Mouse (Mus musculus): ENCODE data around the gene Slc2a13.

The Slc2a13 gene

DNA sequence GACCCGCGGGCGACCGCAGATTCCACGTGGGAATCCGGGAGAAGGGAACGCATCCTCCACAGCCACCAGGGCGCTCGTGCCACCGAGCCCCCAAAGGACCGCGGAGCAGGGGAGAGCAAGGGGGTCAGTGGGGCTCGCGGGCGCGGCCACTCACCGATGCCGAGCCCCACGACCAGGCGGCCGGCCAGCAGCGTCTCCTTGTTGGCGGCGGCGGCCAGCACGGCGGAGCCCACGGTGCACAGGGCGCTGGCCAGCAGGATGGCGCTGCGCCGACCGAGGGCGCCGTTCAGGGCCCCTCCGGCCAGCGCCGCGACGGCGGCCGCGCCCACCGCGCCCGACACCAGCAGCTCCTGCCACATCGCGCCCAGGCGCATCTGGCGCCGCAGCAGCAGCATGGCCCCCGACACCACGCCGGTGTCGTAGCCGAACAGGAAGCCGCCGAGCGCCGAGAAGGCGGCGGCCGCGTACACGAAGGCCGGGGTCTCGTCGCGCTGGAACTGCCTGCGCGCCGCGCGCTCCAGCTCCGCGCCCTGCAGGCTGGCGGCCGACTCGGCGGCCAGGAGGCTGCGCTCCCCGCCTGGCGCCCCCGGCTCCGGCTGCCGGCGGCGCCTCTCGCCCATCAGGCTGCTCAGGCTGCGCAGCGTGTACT lies 516 bp downstream of the Slc2a13 start:
- no peaks in the 10 kb centered on the region for H3K9me3 ChIP-seq (ENCODE audit: low read length)
- no peak for TF ChIP-seq POU5F1 (IDR thresholded peaks at IDR 0.05; ENCODE audit: borderline replicate concordance, low read length)

GRCm38 (mm10) chr15:91571981-91572380 lies 1.1 kb downstream of the Slc2a13 start:
- TF ChIP-seq CTCF (conservative IDR thresholded peaks at IDR 0.05; ENCODE audit: low read length): no peak
- TF ChIP-seq NANOG (IDR thresholded peaks at IDR 0.05; ENCODE audit: borderline replicate concordance, low read length): no peak
- TF ChIP-seq POU5F1 (IDR thresholded peaks at IDR 0.05; ENCODE audit: borderline replicate concordance, low read length): no peak
- peaks cover 38% of the 10 kb centered on the region for H3K27me3 ChIP-seq (ENCODE audit: insufficient read depth, low read length)
- H3K9me3 ChIP-seq (ENCODE audit: low read length): no peaks in the 10 kb centered on the region

More for the DNA sequence above, 516 bp downstream of the Slc2a13 start:
- Histone ChIP-seq H3K36me3 (ENCODE audit: insufficient read depth, low read length) (no peaks in the 10 kb centered on the region), H3K4me1 (replicated peaks; ENCODE audit: low read depth, low read length) (peaks cover 15% of the 10 kb centered on the region), H3K27me3 (ENCODE audit: insufficient read depth, low read length) (peaks cover 38% of the 10 kb centered on the region), H3K4me3 (replicated peaks; ENCODE audit: low read length) (peak overlapping the region; percentile 88)

GRCm38 (mm10) chr15:91566784-91567183 lies 6.3 kb downstream of the Slc2a13 start:
- no peaks in the 10 kb centered on the region for H3K36me3 ChIP-seq (ENCODE audit: insufficient read depth, low read length)
- peaks cover under 1% of the 10 kb centered on the region; the same call in 1 of the 2 replicates for H3K4me1 ChIP-seq (replicated peaks; ENCODE audit: low read depth, low read length)
- TF ChIP-seq POU5F1 (IDR thresholded peaks at IDR 0.05; ENCODE audit: borderline replicate concordance, low read length) (no peak), CTCF (conservative IDR thresholded peaks at IDR 0.05; ENCODE audit: low read length) (no peak), NANOG (IDR thresholded peaks at IDR 0.05; ENCODE audit: borderline replicate concordance, low read length) (no peak)
- no peak overlapping the region for H3K4me3 ChIP-seq (replicated peaks; ENCODE audit: low read length)
- H3K27me3 ChIP-seq (ENCODE audit: insufficient read depth, low read length): peaks cover 31% of the 10 kb centered on the region
- no peaks in the 10 kb centered on the region for H3K9me3 ChIP-seq (ENCODE audit: low read length)

More at GRCm38 (mm10) chr15:91571981-91572380, 1.1 kb downstream of the Slc2a13 start:
- Histone ChIP-seq H3K36me3 (ENCODE audit: insufficient read depth, low read length) (no peaks in the 10 kb centered on the region), H3K4me1 (replicated peaks; ENCODE audit: low read depth, low read length) (peaks cover 15% of the 10 kb centered on the region), H3K4me3 (replicated peaks; ENCODE audit: low read length) (peak overlapping the region; percentile 88)

DNA sequence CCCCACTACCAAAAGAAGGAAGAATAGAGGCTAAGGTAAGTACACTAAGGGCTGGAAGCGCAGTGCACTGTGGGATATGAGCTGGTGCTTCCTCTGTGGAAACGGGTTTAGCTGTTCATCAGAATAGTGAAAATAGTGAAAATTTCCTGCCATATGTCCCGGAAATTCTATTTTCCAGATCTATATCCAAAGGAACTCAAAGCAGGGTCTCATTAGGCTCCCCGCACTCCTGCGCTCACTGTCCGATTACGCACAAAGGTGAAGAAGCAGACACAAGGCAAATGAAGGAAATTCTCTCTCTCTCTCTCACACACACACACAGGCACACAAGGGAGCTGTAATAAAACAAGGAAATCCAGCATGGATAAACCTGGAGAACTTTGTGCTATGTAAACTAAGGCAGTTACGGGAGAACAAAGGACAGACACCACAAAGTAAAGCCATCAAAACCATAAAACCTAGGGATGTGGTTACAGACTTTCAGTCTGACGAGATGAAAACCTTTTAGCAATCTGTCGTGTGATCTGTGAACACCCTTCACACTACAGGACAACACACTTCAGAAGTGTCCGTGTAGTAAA lies 7.9 kb downstream of the Slc2a13 start:
- no peaks in the 10 kb centered on the region for H3K9me3 ChIP-seq (ENCODE audit: low read length)
- H3K36me3 ChIP-seq (ENCODE audit: insufficient read depth, low read length): no peaks in the 10 kb centered on the region
- peaks cover 16% of the 10 kb centered on the region for H3K27me3 ChIP-seq (ENCODE audit: insufficient read depth, low read length)
- no peak overlapping the region for H3K4me3 ChIP-seq (replicated peaks; ENCODE audit: low read length)
- TF ChIP-seq NANOG (IDR thresholded peaks at IDR 0.05; ENCODE audit: borderline replicate concordance, low read length): no peak
- TF ChIP-seq CTCF (conservative IDR thresholded peaks at IDR 0.05; ENCODE audit: low read length): no peak
- no peak for TF ChIP-seq POU5F1 (IDR thresholded peaks at IDR 0.05; ENCODE audit: borderline replicate concordance, low read length)
- H3K4me1 ChIP-seq (replicated peaks; ENCODE audit: low read depth, low read length): no peaks in the 10 kb centered on the region

DNA sequence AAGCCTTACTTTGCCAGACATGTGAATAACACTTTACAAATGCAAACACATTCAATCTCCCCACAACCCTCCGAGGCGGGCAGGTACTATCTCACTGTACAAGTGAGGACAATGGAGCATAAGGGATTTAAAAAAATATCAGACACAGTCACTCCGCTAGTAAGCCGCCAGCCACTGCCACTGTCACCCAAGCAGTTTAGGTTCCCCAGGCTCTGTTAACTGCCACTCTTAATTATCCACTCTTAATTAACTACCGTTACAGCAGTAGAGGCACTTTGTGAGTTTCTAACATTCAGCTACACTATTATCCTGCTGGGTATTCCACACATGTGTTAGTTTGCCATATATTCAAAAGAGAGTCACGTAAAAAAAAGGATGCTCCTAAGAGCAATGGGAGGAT lies 11.3 kb downstream of the Slc2a13 start:
- no peaks in the 10 kb centered on the region for H3K36me3 ChIP-seq (ENCODE audit: insufficient read depth, low read length)
- H3K9me3 ChIP-seq (ENCODE audit: low read length): no peaks in the 10 kb centered on the region
- H3K27me3 ChIP-seq (ENCODE audit: insufficient read depth, low read length): 0 out of 2 replicates have a peak, but pooled peaks cover 3% of the 10 kb centered on the region
- H3K4me3 ChIP-seq (replicated peaks; ENCODE audit: low read length): no peak overlapping the region
- H3K4me1 ChIP-seq (replicated peaks; ENCODE audit: low read depth, low read length): no peaks in the 10 kb centered on the region
- TF ChIP-seq POU5F1 (IDR thresholded peaks at IDR 0.05; ENCODE audit: borderline replicate concordance, low read length) (no peak), CTCF (conservative IDR thresholded peaks at IDR 0.05; ENCODE audit: low read length) (no peak), NANOG (IDR thresholded peaks at IDR 0.05; ENCODE audit: borderline replicate concordance, low read length) (no peak)

GRCm38 (mm10) chr15:91555336-91555736 lies 17.7 kb downstream of the Slc2a13 start:
- Histone ChIP-seq H3K36me3 (ENCODE audit: insufficient read depth, low read length) (no peaks in the 10 kb centered on the region), H3K9me3 (ENCODE audit: low read length) (no peaks in the 10 kb centered on the region)
- TF ChIP-seq POU5F1 (IDR thresholded peaks at IDR 0.05; ENCODE audit: borderline replicate concordance, low read length) (no peak), CTCF (conservative IDR thresholded peaks at IDR 0.05; ENCODE audit: low read length) (no peak), NANOG (IDR thresholded peaks at IDR 0.05; ENCODE audit: borderline replicate concordance, low read length) (no peak)

DNA sequence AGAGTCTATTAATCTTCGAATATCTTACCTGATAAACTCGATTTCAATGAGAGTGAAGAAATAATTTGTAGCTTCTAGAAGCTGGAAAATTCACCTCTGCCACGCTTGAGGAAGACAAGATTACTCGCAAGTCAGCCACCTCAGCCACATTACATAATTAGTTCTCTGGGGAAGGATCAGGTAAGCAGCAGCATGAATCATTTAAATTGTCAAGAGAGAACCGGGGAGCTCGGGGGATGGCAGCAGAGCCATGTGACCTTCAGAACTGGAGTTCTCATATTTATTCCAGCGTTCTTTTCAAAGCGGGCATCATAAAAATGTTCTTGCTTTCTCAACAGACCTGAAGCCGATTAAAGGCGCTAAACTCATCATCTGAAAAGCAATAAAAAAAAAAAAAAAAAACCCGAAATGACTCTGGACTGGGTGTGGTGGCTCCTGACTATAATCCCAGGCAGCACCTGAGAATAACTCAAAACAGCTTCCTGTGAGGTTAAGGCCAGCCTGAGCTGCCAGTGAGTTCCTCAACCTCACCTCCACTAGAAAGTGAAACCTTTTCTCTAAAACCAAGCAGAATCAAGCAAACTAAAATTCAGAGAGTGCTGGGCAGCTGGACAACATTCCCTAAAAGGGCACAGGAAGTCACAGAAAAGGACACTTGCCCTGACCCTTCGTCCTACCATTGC lies 24.3 kb downstream of the Slc2a13 start:
- no peaks in the 10 kb centered on the region; the same call in 1 of the 2 replicates for H3K4me1 ChIP-seq (replicated peaks; ENCODE audit: low read depth, low read length)
- H3K4me3 ChIP-seq (replicated peaks; ENCODE audit: low read length): no peak overlapping the region
- TF ChIP-seq NANOG (IDR thresholded peaks at IDR 0.05; ENCODE audit: borderline replicate concordance, low read length) (no peak), CTCF (conservative IDR thresholded peaks at IDR 0.05; ENCODE audit: low read length) (no peak)
- H3K27me3 ChIP-seq (ENCODE audit: insufficient read depth, low read length): no peaks in the 10 kb centered on the region; the same call in 1 of the 2 replicates
- no peaks in the 10 kb centered on the region for H3K36me3 ChIP-seq (ENCODE audit: insufficient read depth, low read length)
- H3K9me3 ChIP-seq (ENCODE audit: low read length): no peaks in the 10 kb centered on the region

More at GRCm38 (mm10) chr15:91555336-91555736, 17.7 kb downstream of the Slc2a13 start:
- H3K27me3 ChIP-seq (ENCODE audit: insufficient read depth, low read length): peaks cover 3% of the 10 kb centered on the region; the same call in 1 of the 2 replicates
- H3K4me1 ChIP-seq (replicated peaks; ENCODE audit: low read depth, low read length): no peaks in the 10 kb centered on the region; the same call in 1 of the 2 replicates
- no peak overlapping the region for H3K4me3 ChIP-seq (replicated peaks; ENCODE audit: low read length)

GRCm38 (mm10) chr15:91544586-91544985 lies 28.5 kb downstream of the Slc2a13 start:
- no peak for TF ChIP-seq CTCF (conservative IDR thresholded peaks at IDR 0.05; ENCODE audit: low read length)
- no peak for TF ChIP-seq POU5F1 (IDR thresholded peaks at IDR 0.05; ENCODE audit: borderline replicate concordance, low read length)
- no peak for TF ChIP-seq NANOG (IDR thresholded peaks at IDR 0.05; ENCODE audit: borderline replicate concordance, low read length)
- H3K36me3 ChIP-seq (ENCODE audit: insufficient read depth, low read length): no peaks in the 10 kb centered on the region
- H3K9me3 ChIP-seq (ENCODE audit: low read length): no peaks in the 10 kb centered on the region
- H3K4me3 ChIP-seq (replicated peaks; ENCODE audit: low read length): no peak overlapping the region
- H3K27me3 ChIP-seq (ENCODE audit: insufficient read depth, low read length): no peaks in the 10 kb centered on the region
- H3K4me1 ChIP-seq (replicated peaks; ENCODE audit: low read depth, low read length): no peaks in the 10 kb centered on the region
